Mouse (Mus musculus) kidney, adult 2 months (tissue): ENCODE data around the gene Slc1a1. TPM values are rescaled to one million over a fixed set of nuclear protein-coding genes. Genes with fewer than 3 reads are reported as not detected.
A peak's percentile ranks its signal among the peaks of the same experiment; 100 is the strongest.

Experiments used
- DNase-seq: peaks from one replicate; pipeline ENCODE4 v3.0.0; 2021
- H3K27ac ChIP-seq: fragments of 200-500 bp; 2 replicates; pipeline ENCODE4 v1.5.1; 2012; ENCODE audit warnings: low read depth, low read length, control low read depth, inconsistent platforms; ENCODE audit not compliant: insufficient read depth
- H3K27me3 ChIP-seq: fragments of 200-500 bp; replicated peaks from 2 replicates; pipeline ENCODE4 v1.6.1; 2012; ENCODE audit warnings: mild to moderate bottlenecking, moderate library complexity, low read length, inconsistent platforms; ENCODE audit not compliant: control insufficient read depth, insufficient read depth
- H3K36me3 ChIP-seq: fragments of 200-500 bp; 2 replicates; pipeline ENCODE4 v1.6.1; 2012; ENCODE audit warnings: mild to moderate bottlenecking, moderate library complexity, low read length, inconsistent platforms; ENCODE audit not compliant: control insufficient read depth, insufficient read depth
- H3K4me1 ChIP-seq: fragments of 200-500 bp; 2 replicates; pipeline ENCODE4 v1.6.1; 2011; ENCODE audit warnings: low read length; ENCODE audit not compliant: control insufficient read depth, insufficient read depth
- H3K4me3 ChIP-seq: fragments of 200-500 bp; 2 replicates; pipeline ENCODE4 v1.5.1; 2011; ENCODE audit warnings: mild to moderate bottlenecking, low read depth, low read length, control low read depth; ENCODE audit not compliant: insufficient read depth
- CTCF ChIP-seq: fragments of 200-500 bp; conservative IDR thresholded peaks from 2 replicates; pipeline ENCODE4 v1.5.1; 2011; ENCODE audit warnings: low read depth, mild to moderate bottlenecking, control low read depth, low read length, moderate library complexity, mixed read lengths; ENCODE audit not compliant: insufficient read depth, insufficient read length
- POLR2A ChIP-seq: fragments of 200-500 bp; IDR thresholded peaks from one replicate; pipeline ENCODE4 v1.6.1; 2011; ENCODE audit warnings: low read depth, low read length, control low read depth
- WGBS: fragments of 180-500 bp; shearing (Covaris S2); methylation state at CpG from one replicate; pipeline ENCODE4 v1.1.7; 2018; 5-methylcytosine and 5-hydroxymethylcytosine counted together
- polyA plus RNA-seq: library from polyadenylated mRNA; depleted of rRNA; stranded (reverse); fragments of >200 nt; gene quantifications from 2 replicates; pipeline ENCODE4 v1.2.3, GENCODE M21; 2012; rRNA removed

Gene Slc1a1
- polyA plus RNA-seq, 1 experiment, result 86.5 TPM

DNA sequence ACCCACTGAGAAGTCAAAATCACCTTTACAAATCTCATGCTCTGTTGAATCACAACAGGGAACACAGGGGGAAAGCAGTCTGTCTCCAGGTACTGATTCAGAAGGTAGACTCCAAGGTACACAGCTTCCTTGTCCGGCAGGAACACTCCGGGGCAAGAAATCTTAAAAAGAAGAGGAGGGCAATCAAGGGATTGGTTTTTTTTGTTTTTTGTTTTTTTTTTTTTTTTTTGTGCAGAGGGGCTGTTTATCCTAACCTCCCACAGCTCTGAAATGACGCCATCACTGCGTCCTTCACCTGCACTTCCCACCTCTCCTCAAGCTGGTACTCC lies 128.6 kb downstream of the Slc1a1 start:
- peak overlapping the region; percentile 60 for H3K4me3 ChIP-seq
- H3K36me3 ChIP-seq, result no peaks in the 10 kb centered on the region
- peak overlapping the region; percentile 62; the same call in 1 of the 2 replicates for H3K27ac ChIP-seq
- peaks cover 10% of the 10 kb centered on the region for H3K4me1 ChIP-seq
- 1% methylated on average over 4 of the region's 4 CpGs for WGBS
- no peaks in the 10 kb centered on the region for H3K27me3 ChIP-seq
- no peak for DNase-seq
- no peak for TF ChIP-seq POLR2A
- TF ChIP-seq CTCF, result no peak

Other genes with a start within 250 kb of the Slc1a1 start
- 23.7 and 28.7 TPM in 2 replicates for gene Glis3, start 155.0 kb upstream of the Slc1a1 start, polyA plus RNA-seq
- 14.2 and 14.8 TPM in 2 replicates for gene Plpp6, start 128.9 kb downstream of the Slc1a1 start, polyA plus RNA-seq
- 8.1 and 9.0 TPM in 2 replicates for gene 4430402I18Rik, start 132.8 kb downstream of the Slc1a1 start, polyA plus RNA-seq
- gene Cdc37l1, start 155.3 kb downstream of the Slc1a1 start, polyA plus RNA-seq, result 13.5 and 15.6 TPM in 2 replicates
- 155 and 160 TPM in 2 replicates for gene Ak3, start 212.9 kb downstream of the Slc1a1 start, polyA plus RNA-seq